Mouse (Mus musculus) small intestine, adult 2 months (tissue): Measurements from ENCODE around the gene Dio1. TPM values are rescaled to one million over a fixed set of nuclear protein-coding genes. Genes with fewer than 3 reads are reported as not detected.

Experiments
- H3K27ac ChIP-seq: fragments of 200-500 bp; 2 replicates; pipeline ENCODE4 v1.5.1; 2012; ENCODE audit warnings: low read depth, low read length, control low read depth, inconsistent platforms; ENCODE audit not compliant: insufficient read depth
- H3K27me3 ChIP-seq: fragments of 200-500 bp; 2 replicates; pipeline ENCODE4 v1.6.1; 2012; ENCODE audit warnings: mild to moderate bottlenecking, moderate library complexity, low read length, inconsistent platforms; ENCODE audit not compliant: control insufficient read depth, insufficient read depth
- H3K36me3 ChIP-seq: fragments of 200-500 bp; 2 replicates; pipeline ENCODE4 v1.6.1; 2012; ENCODE audit warnings: mild to moderate bottlenecking, low read length, control low read depth, inconsistent platforms; ENCODE audit not compliant: control insufficient read depth, insufficient read depth
- H3K4me1 ChIP-seq: fragments of 200-500 bp; 2 replicates; pipeline ENCODE4 v1.6.1; 2012; ENCODE audit warnings: low read length, inconsistent platforms, mixed read lengths; ENCODE audit not compliant: control insufficient read depth, insufficient read depth, insufficient read length
- H3K4me3 ChIP-seq: fragments of 200-500 bp; 2 replicates; pipeline ENCODE4 v1.5.1; 2012; ENCODE audit warnings: low read depth, mild to moderate bottlenecking, control low read depth, inconsistent platforms, low read length, moderate library complexity
- CTCF ChIP-seq: fragments of 200-500 bp; IDR thresholded peaks from 2 replicates; pipeline ENCODE4 v1.5.1; 2012; ENCODE audit warnings: low read depth, mild to moderate bottlenecking, control low read depth, inconsistent platforms, low read length, moderate library complexity, mixed read lengths; ENCODE audit not compliant: insufficient replicate concordance, insufficient read length; ENCODE audit errors: extremely low read depth
- POLR2A ChIP-seq: fragments of 200-500 bp; IDR thresholded peaks from 2 replicates; pipeline ENCODE4 v1.6.1; 2012; ENCODE audit warnings: low read depth, mild to moderate bottlenecking, control low read depth, inconsistent platforms, low read length, moderate library complexity
- WGBS: fragments of 180-500 bp; shearing (Covaris S2); methylation state at CpG from one replicate; pipeline ENCODE4 v1.1.7; 2018; 5-methylcytosine and 5-hydroxymethylcytosine counted together
- polyA plus RNA-seq: library from polyadenylated mRNA; depleted of rRNA; stranded (reverse); fragments of >200 nt; gene quantifications from 2 replicates; pipeline ENCODE4 v1.2.3, GENCODE M21; 2012

Dio1 gene
- polyA plus RNA-seq, 1 experiment = 73.4 TPM

DNA sequence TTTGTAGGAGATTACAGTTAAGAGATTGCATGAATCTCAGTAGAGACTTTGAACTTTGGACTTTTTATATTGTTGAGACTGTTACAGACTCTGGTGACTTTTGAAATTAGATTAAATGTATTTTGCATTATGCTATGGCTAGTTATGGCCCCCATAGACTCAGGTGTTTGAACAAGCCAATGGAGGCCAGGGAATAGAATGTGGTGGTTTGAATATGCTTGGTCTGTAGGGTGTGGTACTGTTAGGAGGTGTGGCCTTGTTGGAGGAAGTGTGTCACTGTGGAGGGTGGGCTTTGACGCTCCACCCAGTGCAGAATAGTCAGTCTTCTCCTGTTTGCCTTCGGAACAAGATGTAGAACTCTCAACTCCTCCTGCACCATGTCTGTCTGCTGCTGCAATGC, 16.1 kb upstream of the Dio1 start:
- Histone ChIP-seq H3K27ac (peak overlapping the region; percentile 87), H3K27me3 (no peaks in the 10 kb centered on the region), H3K36me3 (peaks cover 39% of the 10 kb centered on the region), H3K4me3 (no peak overlapping the region), H3K4me1 (peaks cover 23% of the 10 kb centered on the region; the same call in 1 of the 2 replicates)
- 76% methylated on average over 2 of the region's 2 CpGs for WGBS
- TF ChIP-seq CTCF (no peak), POLR2A (no peak)

DNA sequence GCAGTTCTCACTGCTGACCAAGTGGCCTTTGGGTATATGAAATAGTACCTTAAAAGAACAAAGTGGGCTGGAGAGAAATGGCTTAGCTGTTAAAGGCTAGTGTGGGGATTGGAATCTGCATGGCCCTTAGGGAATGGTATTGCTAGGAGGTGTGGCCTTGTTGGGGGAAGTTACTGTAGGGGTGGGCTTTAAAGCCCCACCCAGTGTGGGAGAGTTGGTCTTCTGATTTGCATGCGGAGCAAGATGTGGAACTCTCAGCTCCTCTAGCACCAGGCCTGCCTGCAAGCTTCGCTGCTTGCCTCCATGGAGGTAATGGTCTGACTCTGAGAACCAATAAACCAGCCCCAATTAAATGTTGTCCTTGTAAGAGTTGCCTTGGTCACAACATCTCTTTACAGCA, 14.1 kb upstream of the Dio1 start:
- Histone ChIP-seq H3K36me3 (peaks cover 39% of the 10 kb centered on the region), H3K4me3 (no peak overlapping the region), H3K27ac (peak overlapping the region; percentile 47), H3K4me1 (peaks cover 17% of the 10 kb centered on the region; the same call in 1 of the 2 replicates), H3K27me3 (no peaks in the 10 kb centered on the region)
- 87% methylated on average over 2 of the region's 2 CpGs for WGBS
- TF ChIP-seq CTCF (no peak), POLR2A (no peak)

- TF ChIP-seq CTCF = no peak
- no peak for TF ChIP-seq POLR2A
- H3K36me3 ChIP-seq = peaks cover 27% of the 10 kb centered on the region
- H3K4me1 ChIP-seq = peaks cover 20% of the 10 kb centered on the region; the same call in 1 of the 2 replicates
- no peaks in the 10 kb centered on the region for H3K27me3 ChIP-seq
- no peak overlapping the region for H3K4me3 ChIP-seq
- WGBS = 84% methylated on average over 8 of the region's 8 CpGs
- no peak overlapping the region for H3K27ac ChIP-seq
Measured at GRCm38 (mm10) chr4:107318646-107319045, 11.7 kb upstream of the Dio1 start.

DNA sequence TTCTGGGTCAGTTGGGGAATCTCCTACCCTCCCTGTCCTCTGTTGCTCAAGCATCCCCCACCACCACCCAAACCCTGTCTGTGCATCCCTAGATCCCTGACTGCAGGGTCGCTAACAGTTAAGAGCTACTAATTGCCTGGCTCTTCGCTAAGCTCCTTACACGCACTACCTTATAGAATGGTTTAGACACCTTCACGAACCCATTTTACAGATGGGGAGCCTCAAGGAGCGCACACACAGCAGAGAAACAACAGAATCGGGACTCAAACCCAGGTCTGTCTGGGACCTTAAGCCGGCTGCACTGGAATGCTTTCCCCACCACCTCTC, 7.5 kb upstream of the Dio1 start:
- H3K27ac ChIP-seq = peak overlapping the region; percentile 79
- peak overlapping the region; percentile 83 for H3K4me3 ChIP-seq

GRCm38 (mm10) chr4:107313690-107314478, 6.9 kb upstream of the Dio1 start, which contains the start of gene Yipf1:
Yipf1 (plus strand) TSS chr4:107314363.
- Histone ChIP-seq H3K4me1 (peaks cover 5% of the 10 kb centered on the region; the same call in 1 of the 2 replicates), H3K27me3 (no peaks in the 10 kb centered on the region), H3K36me3 (peaks cover 8% of the 10 kb centered on the region), H3K27ac (peak within 1 kb of the TSS; percentile 79), H3K4me3 (peak within 1 kb of the TSS; percentile 83)
- WGBS = 1% methylated on average over 29 of the region's 29 CpGs
- peak; percentile 78 for TF ChIP-seq POLR2A
- no peak for TF ChIP-seq CTCF

More for the DNA sequence above, 7.5 kb upstream of the Dio1 start:
- Histone ChIP-seq H3K36me3 (peaks cover 12% of the 10 kb centered on the region), H3K27me3 (no peaks in the 10 kb centered on the region), H3K4me1 (peaks cover 5% of the 10 kb centered on the region; the same call in 1 of the 2 replicates)
- TF ChIP-seq CTCF (no peak), POLR2A (no peak)
- WGBS = 3% methylated on average over 7 of the region's 7 CpGs

- Histone ChIP-seq H3K27ac (peak overlapping the region; percentile 92), H3K4me3 (no peak overlapping the region), H3K27me3 (no peaks in the 10 kb centered on the region), H3K36me3 (no peaks in the 10 kb centered on the region), H3K4me1 (peaks cover 39% of the 10 kb centered on the region)
- 33% methylated on average over 3 of the region's 3 CpGs for WGBS
- TF ChIP-seq POLR2A (no peak), CTCF (no peak)
Measured at GRCm38 (mm10) chr4:107303531-107303930, 3.4 kb downstream of the Dio1 start.

- TF ChIP-seq CTCF (no peak), POLR2A (no peak)
- Histone ChIP-seq H3K27ac (peak overlapping the region; percentile 92), H3K27me3 (no peaks in the 10 kb centered on the region), H3K4me1 (peaks cover 42% of the 10 kb centered on the region), H3K4me3 (no peak overlapping the region), H3K36me3 (no peaks in the 10 kb centered on the region)
- WGBS = 26% methylated on average over 4 of the region's 4 CpGs
Measured at GRCm38 (mm10) chr4:107302832-107303231, 4.1 kb downstream of the Dio1 start.
